Mouse (Mus musculus) hindbrain, embryonic 12.5 days (tissue): Measurements from ENCODE around the gene Rap1gap2. TPM values are rescaled to one million over a fixed set of nuclear protein-coding genes. Genes with fewer than 3 reads are reported as not detected.

ENCODE experiments used
- ATAC-seq: fragments of 200-750 bp; cut with Nextera tagmentation; 2 replicates; pipeline ENCODE4 v1.8.0; 2017; ENCODE audit warnings: moderate TSS enrichment; ENCODE audit not compliant: low FRiP score
- H3K27ac ChIP-seq: fragments of 300-500 bp; sonication (generic); 2 replicates; pipeline ENCODE4 v1.5.1; 2016; ENCODE audit warnings: mild to moderate bottlenecking
- H3K27me3 ChIP-seq: fragments of 300-500 bp; sonication (generic); 2 replicates; pipeline ENCODE4 v1.6.1; 2016; ENCODE audit warnings: mild to moderate bottlenecking
- H3K36me3 ChIP-seq: fragments of 300-500 bp; sonication (generic); 2 replicates; pipeline ENCODE4 v1.6.1; 2016; ENCODE audit warnings: mild to moderate bottlenecking
- H3K4me1 ChIP-seq: fragments of 300-500 bp; sonication (generic); 2 replicates; pipeline ENCODE4 v1.6.1; 2016
- H3K4me2 ChIP-seq: fragments of 300-500 bp; sonication (generic); replicated peaks from 2 replicates; pipeline ENCODE4 v1.6.1; 2016; ENCODE audit warnings: mild to moderate bottlenecking
- H3K4me3 ChIP-seq: fragments of 300-500 bp; sonication (generic); 2 replicates; pipeline ENCODE4 v1.5.1; 2016; ENCODE audit warnings: mild to moderate bottlenecking
- H3K9ac ChIP-seq: fragments of 300-500 bp; sonication (generic); 2 replicates; pipeline ENCODE4 v1.6.1; 2016; ENCODE audit warnings: mild to moderate bottlenecking, moderate library complexity
- H3K9me3 ChIP-seq: fragments of 300-500 bp; sonication (generic); replicated peaks from 2 replicates; pipeline ENCODE4 v1.6.1; 2016; ENCODE audit warnings: mild to moderate bottlenecking
- WGBS: fragments of 180-500 bp; shearing (Covaris S2); methylation state at CpG from one replicate; pipeline ENCODE4 v1.1.7; 2016; 5-methylcytosine and 5-hydroxymethylcytosine counted together
- polyA plus RNA-seq: library from polyadenylated mRNA; unstranded; fragments of >200 nt; fragmentation: Nextera tagmentation; extraction: Ambion mirVana; gene quantifications from 2 replicates; pipeline ENCODE4 v1.2.1, GENCODE M21; 2016

Gene Rap1gap2
- polyA plus RNA-seq, 1 experiment from 2014 or later = 8.1 TPM

- 81% methylated on average over 3 of the region's 3 CpGs for WGBS
Observed at GRCm38 (mm10) chr11:74352550-74352949, 258.2 kb downstream of the Rap1gap2 start, which contains the start of gene Olfr411. TSS of gene Olfr411 (minus strand) at chr11:74352650.

GRCm38 (mm10) chr11:74337931-74338330, 272.8 kb downstream of the Rap1gap2 start, which contains the start of gene Olfr410:
TSS of gene Olfr410 (minus strand) at chr11:74338031.
- Histone ChIP-seq H3K4me1 (no peaks in the 10 kb centered on the region), H3K27ac (no peak within 1 kb of the TSS), H3K27me3 (no peaks in the 10 kb centered on the region), H3K36me3 (no peaks in the 10 kb centered on the region), H3K9ac (no peak within 1 kb of the TSS), H3K4me3 (no peak within 1 kb of the TSS), H3K9me3 (no peaks in the 10 kb centered on the region), H3K4me2 (no peak within 1 kb of the TSS)
- no peak for ATAC-seq
- WGBS = 85% methylated on average over 6 of the region's 6 CpGs

More at GRCm38 (mm10) chr11:74352550-74352949, 258.2 kb downstream of the Rap1gap2 start, which contains the start of gene Olfr411:
- no peak within 1 kb of the TSS for H3K4me3 ChIP-seq
- H3K27ac ChIP-seq = no peak within 1 kb of the TSS
- no peaks in the 10 kb centered on the region for H3K36me3 ChIP-seq
- ATAC-seq = no peak
- no peaks in the 10 kb centered on the region for H3K4me1 ChIP-seq
- no peaks in the 10 kb centered on the region for H3K9me3 ChIP-seq
- no peak within 1 kb of the TSS for H3K4me2 ChIP-seq
- no peak within 1 kb of the TSS for H3K9ac ChIP-seq
- H3K27me3 ChIP-seq = no peaks in the 10 kb centered on the region

Other genes with a start within 250 kb of the Rap1gap2 start
- gene Olfr412, start 248.8 kb downstream of the Rap1gap2 start, polyA plus RNA-seq = not detected in 2 replicates
- 2.8 and 3.2 TPM in 2 replicates for gene Ccdc92b, start 8.7 kb upstream of the Rap1gap2 start, polyA plus RNA-seq
- gene Cluh, start 38.6 kb upstream of the Rap1gap2 start, polyA plus RNA-seq = 21.3 and 22.1 TPM in 2 replicates
- gene Pafah1b1, start 113.8 kb upstream of the Rap1gap2 start, polyA plus RNA-seq = 77.8 and 85.6 TPM in 2 replicates
- gene Mettl16, start 159.9 kb upstream of the Rap1gap2 start, polyA plus RNA-seq = 57.5 and 58.5 TPM in 2 replicates
- 8.3 and 8.4 TPM in 2 replicates for gene Mnt, start 220.0 kb upstream of the Rap1gap2 start, polyA plus RNA-seq